Mouse (Mus musculus) embryonic facial prominence, embryonic 15.5 days (tissue): Measurements from ENCODE around the gene Baz1b. TPM values are rescaled to one million over a fixed set of nuclear protein-coding genes. Genes with fewer than 3 reads are reported as not detected.

Experiments
- ATAC-seq: fragments of 200-750 bp; cut with Nextera tagmentation; 2 replicates; pipeline ENCODE4 v1.8.0; 2017; ENCODE audit warnings: low read depth, moderate TSS enrichment; ENCODE audit not compliant: insufficient number of reproducible peaks, low FRiP score, low TSS enrichment
- H3K27ac ChIP-seq: fragments of 300-500 bp; sonication (generic); replicated peaks from 2 replicates; pipeline ENCODE4 v1.5.1; 2015; ENCODE audit warnings: mild to moderate bottlenecking, inconsistent platforms
- H3K27me3 ChIP-seq: fragments of 300-500 bp; sonication (generic); 2 replicates; pipeline ENCODE4 v1.6.1; 2015; ENCODE audit warnings: inconsistent platforms
- H3K36me3 ChIP-seq: fragments of 300-500 bp; sonication (generic); 2 replicates; pipeline ENCODE4 v1.6.1; 2015; ENCODE audit warnings: mild to moderate bottlenecking, inconsistent platforms
- H3K4me1 ChIP-seq: fragments of 300-500 bp; sonication (generic); 2 replicates; pipeline ENCODE4 v1.6.1; 2015; ENCODE audit warnings: inconsistent platforms
- H3K4me2 ChIP-seq: fragments of 300-500 bp; sonication (generic); replicated peaks from 2 replicates; pipeline ENCODE4 v1.6.1; 2015; ENCODE audit warnings: mild to moderate bottlenecking, inconsistent platforms
- H3K4me3 ChIP-seq: fragments of 300-500 bp; sonication (generic); replicated peaks from 2 replicates; pipeline ENCODE4 v1.5.1; 2015; ENCODE audit warnings: mild to moderate bottlenecking, inconsistent platforms
- H3K9ac ChIP-seq: fragments of 300-500 bp; sonication (generic); 2 replicates; pipeline ENCODE4 v1.6.1; 2015; ENCODE audit warnings: inconsistent platforms
- H3K9me3 ChIP-seq: fragments of 300-500 bp; sonication (generic); replicated peaks from 2 replicates; pipeline ENCODE4 v1.6.1; 2016; ENCODE audit warnings: inconsistent platforms
- WGBS: fragments of 180-500 bp; shearing (Covaris S2); methylation state at CpG from one replicate; pipeline ENCODE4 v1.1.7; 2015; 5-methylcytosine and 5-hydroxymethylcytosine counted together
- polyA plus RNA-seq: library from polyadenylated mRNA; unstranded; fragments of >200 nt; fragmentation: Nextera tagmentation; extraction: Ambion mirVana; gene quantifications from 2 replicates; pipeline ENCODE4 v1.2.1, GENCODE M21; 2015

Gene Baz1b
- polyA plus RNA-seq, 1 experiment from 2014 or later = 36.2 TPM

DNA sequence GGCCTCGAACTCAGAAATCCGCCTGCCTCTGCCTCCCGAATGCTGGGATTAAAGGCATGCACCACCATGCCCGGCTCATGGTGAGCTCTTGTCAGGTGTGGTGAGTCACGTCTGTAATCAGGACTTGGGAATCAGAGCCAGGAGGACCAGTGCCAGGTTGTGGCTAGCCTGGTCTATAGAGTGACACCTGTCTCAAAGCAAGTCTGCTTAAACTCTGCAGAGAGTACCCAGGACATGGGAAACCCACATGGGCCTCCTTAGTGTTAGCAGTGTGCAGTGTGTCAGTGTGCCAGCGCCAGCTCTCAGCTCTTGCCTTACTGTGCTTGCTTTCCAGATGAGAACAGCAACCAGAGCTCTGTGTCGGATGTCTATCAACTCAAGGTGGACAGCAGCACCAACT lies 7.4 kb upstream of the Baz1b start:
- no peaks in the 10 kb centered on the region for H3K27me3 ChIP-seq
- 89% methylated on average over 7 of the region's 7 CpGs for whole genome bisulfite sequencing
- H3K27ac ChIP-seq = no peak overlapping the region
- ATAC-seq = no peak
- no peaks in the 10 kb centered on the region for H3K4me1 ChIP-seq
- no peaks in the 10 kb centered on the region for H3K9me3 ChIP-seq
- H3K4me2 ChIP-seq = no peak overlapping the region
- no peak overlapping the region for H3K4me3 ChIP-seq
- H3K9ac ChIP-seq = no peak overlapping the region
- peaks cover 60% of the 10 kb centered on the region for H3K36me3 ChIP-seq

GRCm38 (mm10) chr5:135180796-135181195 lies 6.3 kb upstream of the Baz1b start:
- Histone ChIP-seq H3K4me3 (no peak overlapping the region), H3K9me3 (no peaks in the 10 kb centered on the region), H3K4me1 (no peaks in the 10 kb centered on the region), H3K4me2 (no peak overlapping the region), H3K27ac (no peak overlapping the region), H3K9ac (no peak overlapping the region), H3K27me3 (no peaks in the 10 kb centered on the region), H3K36me3 (peaks cover 53% of the 10 kb centered on the region)
- ATAC-seq = no peak
- 94% methylated on average over 14 of the region's 14 CpGs for WGBS

DNA sequence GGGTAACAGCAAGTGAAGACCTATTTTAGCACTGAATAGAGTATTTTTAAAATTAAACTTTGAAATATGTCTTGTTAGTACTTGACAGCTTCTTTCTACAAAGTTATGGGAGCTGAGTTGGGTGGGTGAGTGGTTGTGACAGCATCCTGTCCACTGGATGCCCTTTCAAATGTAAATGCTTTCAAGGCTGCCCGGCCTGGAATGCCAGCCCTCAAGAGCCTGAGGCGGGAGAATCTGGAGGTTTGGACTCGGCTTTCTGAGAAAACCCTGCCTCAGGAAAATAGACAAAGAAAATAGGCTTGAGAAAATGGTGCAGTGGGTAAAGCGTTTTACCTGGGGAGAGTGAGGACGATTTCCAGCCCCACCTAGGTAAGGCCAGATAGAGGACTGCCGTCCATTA lies 5.3 kb upstream of the Baz1b start:
- H3K27ac ChIP-seq = no peak overlapping the region
- no peak overlapping the region for H3K9ac ChIP-seq
- no peak overlapping the region for H3K4me2 ChIP-seq
- no peaks in the 10 kb centered on the region for H3K4me1 ChIP-seq
- no peak for ATAC-seq
- no peaks in the 10 kb centered on the region for H3K27me3 ChIP-seq
- 73% methylated on average over 6 of the region's 6 CpGs for WGBS
- H3K4me3 ChIP-seq = no peak overlapping the region
- no peaks in the 10 kb centered on the region for H3K9me3 ChIP-seq
- H3K36me3 ChIP-seq = peaks cover 51% of the 10 kb centered on the region

DNA sequence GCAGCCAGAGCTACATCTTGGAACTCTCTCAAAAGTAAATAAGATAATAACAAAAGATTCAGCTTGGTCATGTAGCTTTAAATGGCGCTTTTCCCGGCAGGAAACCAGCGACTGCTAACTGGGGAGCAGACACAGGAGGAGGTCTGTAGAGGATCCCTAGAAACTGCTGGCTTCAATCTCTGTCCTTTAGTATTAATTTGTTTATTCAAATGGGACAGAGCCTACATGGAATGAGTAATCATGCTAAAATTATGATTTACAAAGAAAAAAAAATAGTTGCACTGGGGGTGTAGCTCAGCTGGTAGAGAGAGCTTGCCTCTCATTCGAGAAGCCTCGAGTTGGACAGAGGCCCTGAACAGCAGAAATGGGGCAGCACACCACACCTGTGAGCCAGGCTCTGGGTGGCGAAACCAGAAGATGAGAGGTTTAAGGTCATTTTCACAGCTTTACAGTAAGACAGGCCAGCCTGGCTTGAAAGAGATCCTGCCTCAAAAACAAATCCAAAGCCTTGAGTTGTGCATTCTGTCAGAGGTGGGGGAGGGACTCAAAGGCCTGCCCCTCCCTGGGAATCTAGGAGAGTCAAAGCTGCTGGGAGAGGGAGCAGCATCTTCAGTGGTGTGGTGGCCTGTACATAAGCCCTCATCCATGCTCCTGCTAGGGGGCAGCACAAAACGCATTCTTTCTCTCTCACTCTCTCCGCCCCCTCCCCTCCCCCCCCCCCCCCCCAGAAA lies 3.8 kb upstream of the Baz1b start:
- Histone ChIP-seq H3K9ac (no peak overlapping the region), H3K36me3 (peaks cover 38% of the 10 kb centered on the region), H3K9me3 (no peaks in the 10 kb centered on the region), H3K4me2 (no peak overlapping the region), H3K4me1 (no peaks in the 10 kb centered on the region), H3K27me3 (no peaks in the 10 kb centered on the region), H3K27ac (0 out of 2 replicates have a peak overlapping the region, but pooled peaks have one; percentile 22), H3K4me3 (no peak overlapping the region)
- 50% methylated on average over 8 of the region's 8 CpGs for WGBS
- ATAC-seq = no peak

DNA sequence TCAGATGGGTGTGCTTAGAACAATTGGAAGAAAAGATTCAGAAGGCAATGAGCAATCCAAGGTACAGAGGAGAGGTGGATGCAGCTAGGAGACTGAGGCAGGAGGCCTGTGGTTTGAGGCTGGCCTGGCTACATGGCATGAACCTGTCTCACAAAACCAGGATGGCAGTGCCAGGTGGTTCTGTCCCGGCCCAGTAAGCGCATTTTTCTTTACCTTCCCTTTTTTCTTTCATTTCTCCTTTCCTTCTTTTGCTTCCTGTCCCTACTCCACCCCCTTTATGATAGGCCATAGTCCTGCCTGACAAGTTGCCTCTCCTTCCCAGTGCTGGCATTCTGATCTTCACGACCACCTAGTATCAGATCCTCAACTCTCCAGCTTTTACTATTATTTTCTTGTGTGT lies 2.0 kb upstream of the Baz1b start:
- H3K9ac ChIP-seq = no peak overlapping the region
- no peaks in the 10 kb centered on the region for H3K27me3 ChIP-seq
- no peaks in the 10 kb centered on the region for H3K9me3 ChIP-seq
- WGBS = 91% methylated on average over 3 of the region's 3 CpGs
- H3K27ac ChIP-seq = no peak overlapping the region
- H3K4me3 ChIP-seq = no peak overlapping the region
- peaks cover 16% of the 10 kb centered on the region for H3K4me1 ChIP-seq
- H3K36me3 ChIP-seq = peaks cover 23% of the 10 kb centered on the region
- no peak for ATAC-seq
- no peak overlapping the region for H3K4me2 ChIP-seq

GRCm38 (mm10) chr5:135185596-135185995 lies 1.5 kb upstream of the Baz1b start:
- ATAC-seq = no peak
- H3K9ac ChIP-seq = no peak overlapping the region
- H3K27me3 ChIP-seq = no peaks in the 10 kb centered on the region
- H3K36me3 ChIP-seq = peaks cover 17% of the 10 kb centered on the region
- no peaks in the 10 kb centered on the region for H3K9me3 ChIP-seq
- H3K27ac ChIP-seq = peak overlapping the region; percentile 55; the same call in 1 of the 2 replicates
- H3K4me2 ChIP-seq = no peak overlapping the region
- H3K4me3 ChIP-seq = no peak overlapping the region
- peaks cover 17% of the 10 kb centered on the region for H3K4me1 ChIP-seq
- WGBS = 35% methylated on average over 3 of the region's 3 CpGs

DNA sequence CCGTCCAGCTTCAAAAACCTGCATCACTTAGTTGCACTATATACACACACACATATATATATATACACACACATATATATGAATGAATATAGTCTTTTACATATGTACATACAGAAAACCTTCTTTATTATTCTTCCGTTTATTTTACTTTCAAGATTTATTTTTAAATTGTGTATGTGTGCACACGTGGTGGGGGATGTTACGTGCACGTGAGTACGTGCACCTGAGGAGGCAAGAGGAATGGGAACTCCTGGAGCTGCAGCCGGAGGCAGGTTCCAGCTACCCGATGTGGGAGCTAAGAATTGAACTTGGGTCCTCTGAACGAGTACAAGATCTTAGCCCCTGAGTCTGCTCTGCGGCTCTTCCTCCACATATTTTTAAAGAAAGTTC lies 838 bp upstream of the Baz1b start:
- no peak for ATAC-seq
- Histone ChIP-seq H3K4me3 (peak overlapping the region; percentile 69), H3K4me1 (peaks cover 17% of the 10 kb centered on the region), H3K27me3 (no peaks in the 10 kb centered on the region), H3K27ac (peak overlapping the region; percentile 95), H3K4me2 (peak overlapping the region; percentile 67), H3K9ac (no peak overlapping the region; the same call in 1 of the 2 replicates), H3K9me3 (no peaks in the 10 kb centered on the region), H3K36me3 (peaks cover 11% of the 10 kb centered on the region)
- 21% methylated on average over 10 of the region's 10 CpGs for WGBS

- WGBS = under 1% methylated on average over 98 of the region's 102 CpGs
- peak; percentile 62 for ATAC-seq
Measured at GRCm38 (mm10) chr5:135187349-135188213, 517 bp downstream of the Baz1b start.

DNA sequence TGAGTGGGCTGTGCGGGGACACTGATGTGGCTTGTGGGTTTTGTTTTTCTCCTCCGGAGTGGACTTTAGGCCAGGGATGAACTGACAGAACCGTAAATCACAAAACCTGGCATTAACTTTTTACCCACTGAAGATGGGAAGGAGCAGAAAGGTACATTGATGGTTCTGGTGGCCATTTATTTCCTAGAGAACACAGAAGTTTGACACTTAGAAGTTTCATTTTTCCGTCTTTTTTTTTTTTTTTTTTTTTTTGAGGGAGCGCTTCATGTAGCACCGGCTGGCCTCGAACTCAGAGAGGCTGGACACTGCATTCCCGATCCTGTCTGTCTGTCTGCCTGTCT lies 1.1 kb downstream of the Baz1b start:
- Histone ChIP-seq H3K27me3 (no peaks in the 10 kb centered on the region), H3K4me1 (peaks cover 20% of the 10 kb centered on the region), H3K9ac (peak overlapping the region; percentile 96), H3K9me3 (no peaks in the 10 kb centered on the region), H3K27ac (peak overlapping the region; percentile 95), H3K4me3 (peak overlapping the region; percentile 69), H3K4me2 (peak overlapping the region; percentile 67), H3K36me3 (peaks cover 4% of the 10 kb centered on the region; the same call in 1 of the 2 replicates)
- under 1% methylated on average over 8 of the region's 8 CpGs for WGBS
- ATAC-seq = no peak

More at GRCm38 (mm10) chr5:135187349-135188213, 517 bp downstream of the Baz1b start:
- H3K27ac ChIP-seq = peak overlapping the region; percentile 95
- H3K4me2 ChIP-seq = peak overlapping the region; percentile 67
- H3K4me1 ChIP-seq = peaks cover 20% of the 10 kb centered on the region
- H3K9ac ChIP-seq = peak overlapping the region; percentile 96
- peaks cover 4% of the 10 kb centered on the region; the same call in 1 of the 2 replicates for H3K36me3 ChIP-seq
- H3K4me3 ChIP-seq = peak overlapping the region; percentile 69
- H3K9me3 ChIP-seq = no peaks in the 10 kb centered on the region
- H3K27me3 ChIP-seq = no peaks in the 10 kb centered on the region

DNA sequence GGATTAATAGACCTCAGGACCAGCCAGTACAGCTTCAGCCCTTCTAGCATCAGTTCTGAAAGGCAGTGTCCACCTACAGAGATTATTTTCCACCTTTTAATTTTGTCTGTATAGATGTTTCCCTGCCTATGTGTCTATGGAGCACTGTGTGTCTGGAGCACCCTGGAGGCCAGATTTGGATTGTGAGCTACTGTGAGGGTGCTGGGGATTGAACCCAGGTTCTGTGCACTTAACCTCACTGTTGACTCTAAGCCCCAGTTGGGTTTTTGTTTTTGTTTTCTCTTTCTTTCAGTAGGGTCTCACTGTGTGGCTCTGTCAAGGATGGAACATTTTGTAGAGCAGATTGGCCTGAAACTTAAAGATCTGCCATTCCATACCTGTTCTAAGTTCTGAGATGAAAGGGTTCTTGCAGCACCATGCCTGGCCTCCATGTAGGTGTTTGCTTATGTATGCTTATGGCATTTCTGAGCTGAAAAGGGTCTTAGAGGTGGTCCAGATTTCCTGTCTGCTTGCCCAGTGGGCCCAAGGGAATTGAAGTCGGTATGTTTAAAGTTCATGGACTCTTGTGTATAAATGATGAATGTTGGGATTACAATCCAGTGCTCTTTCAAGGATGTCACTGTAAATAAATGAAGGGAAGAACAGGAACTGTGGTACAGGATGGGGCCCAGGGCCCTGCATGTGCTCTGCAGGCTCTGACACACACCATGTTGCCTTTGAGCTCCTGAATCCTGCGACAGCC lies 2.4 kb downstream of the Baz1b start:
- Histone ChIP-seq H3K27me3 (no peaks in the 10 kb centered on the region), H3K27ac (no peak overlapping the region), H3K9me3 (no peaks in the 10 kb centered on the region), H3K4me1 (peaks cover 26% of the 10 kb centered on the region), H3K4me2 (peak overlapping the region; percentile 67), H3K4me3 (peak overlapping the region; percentile 69), H3K36me3 (peaks cover 4% of the 10 kb centered on the region; the same call in 1 of the 2 replicates), H3K9ac (no peak overlapping the region)
- ATAC-seq = no peak
- 39% methylated on average over 2 of the region's 2 CpGs for WGBS

GRCm38 (mm10) chr5:135191620-135192019 lies 4.6 kb downstream of the Baz1b start:
- no peak overlapping the region for H3K4me3 ChIP-seq
- no peaks in the 10 kb centered on the region for H3K27me3 ChIP-seq
- no peak overlapping the region for H3K9ac ChIP-seq
- H3K4me1 ChIP-seq = peaks cover 26% of the 10 kb centered on the region
- peaks cover 4% of the 10 kb centered on the region; the same call in 1 of the 2 replicates for H3K36me3 ChIP-seq
- H3K27ac ChIP-seq = no peak overlapping the region
- ATAC-seq = no peak
- no peaks in the 10 kb centered on the region for H3K9me3 ChIP-seq
- 25% methylated on average over 2 of the region's 2 CpGs for WGBS
- H3K4me2 ChIP-seq = no peak overlapping the region
